Mouse (Mus musculus): ENCODE results near the gene Pdzrn3. TPM values are rescaled to one million over a fixed set of nuclear protein-coding genes. Genes with fewer than 3 reads are reported as not detected.

Gene Pdzrn3
- polyA plus RNA-seq, 1 experiment from 2014 or later = 0.54 TPM

DNA sequence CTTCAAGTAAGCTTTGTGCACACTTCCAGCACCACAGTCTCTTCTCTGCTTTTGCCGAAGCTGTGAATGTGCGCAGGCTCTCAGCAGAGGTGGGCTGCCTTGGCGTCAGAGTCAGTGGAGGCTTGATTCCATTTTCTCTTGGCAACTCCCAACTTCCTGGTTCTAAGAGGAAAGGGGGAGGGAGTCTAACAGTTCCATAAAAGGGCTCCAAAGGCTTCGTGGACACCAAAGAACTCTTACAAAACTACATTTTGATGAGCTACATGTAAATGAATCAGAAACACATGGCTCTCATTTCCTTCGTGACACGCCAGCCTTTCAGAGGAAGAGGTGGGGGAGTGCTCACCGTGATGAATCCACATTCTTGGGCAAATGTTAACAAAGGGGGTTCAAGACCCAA, 70.9 kb downstream of the Pdzrn3 start:
- H3K4me1 ChIP-seq (ENCODE audit: control insufficient read depth, low read depth, low read length) = no peaks in the 10 kb centered on the region; the same call in 1 of the 2 replicates
- no peak overlapping the region for H3K27ac ChIP-seq (ENCODE audit: low read length)
- WGBS (ENCODE audit: insufficient replicate concordance) = 63% methylated on average over 7 of the region's 7 CpGs

DNA sequence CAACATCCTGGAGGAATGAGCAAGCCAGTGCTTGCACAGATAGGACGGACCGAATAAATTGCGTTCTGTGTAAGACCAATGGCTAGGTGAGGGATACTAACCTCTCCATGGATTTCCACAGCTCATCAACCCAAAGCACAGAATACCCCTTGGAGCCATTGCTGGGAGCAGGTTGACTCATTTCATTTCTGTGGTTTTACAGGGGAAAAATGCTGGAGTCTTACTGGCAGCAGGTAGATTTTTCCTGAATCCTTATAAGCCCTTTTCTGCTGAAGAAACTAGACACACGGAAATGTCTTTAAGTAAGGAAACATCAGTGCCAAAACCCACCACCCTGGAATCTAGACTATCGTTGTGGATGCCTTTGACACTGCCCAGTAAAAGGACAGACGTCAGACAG, 72.2 kb downstream of the Pdzrn3 start:
- Histone ChIP-seq H3K4me3 (ENCODE audit: low read depth, low read length) (no peak overlapping the region), H3K9me3 (replicated peaks; ENCODE audit: control insufficient read depth, low read length) (no peaks in the 10 kb centered on the region), H3K36me3 (ENCODE audit: control insufficient read depth, insufficient read depth) (no peaks in the 10 kb centered on the region), H3K27me3 (ENCODE audit: control insufficient read depth, insufficient read depth, low read depth, low read length) (no peaks in the 10 kb centered on the region), H3K4me2 (ENCODE audit: low read depth, low read length) (no peak overlapping the region), H3K9ac (ENCODE audit: low read depth, low read length) (no peak overlapping the region), H3K27ac (ENCODE audit: low read length) (no peak overlapping the region), H3K4me1 (ENCODE audit: control insufficient read depth, low read depth, low read length) (no peaks in the 10 kb centered on the region; the same call in 1 of the 2 replicates)
- ATAC-seq (ENCODE audit: low read depth) = no peak
- WGBS (ENCODE audit: insufficient replicate concordance) = 72% methylated on average over 6 of the region's 6 CpGs

More for the DNA sequence above, 70.9 kb downstream of the Pdzrn3 start:
- Histone ChIP-seq H3K4me2 (ENCODE audit: low read depth, low read length) (no peak overlapping the region), H3K9me3 (replicated peaks; ENCODE audit: control insufficient read depth, low read length) (no peaks in the 10 kb centered on the region), H3K4me3 (ENCODE audit: low read depth, low read length) (no peak overlapping the region), H3K36me3 (ENCODE audit: control insufficient read depth, insufficient read depth) (no peaks in the 10 kb centered on the region), H3K9ac (ENCODE audit: low read depth, low read length) (no peak overlapping the region), H3K27me3 (ENCODE audit: control insufficient read depth, insufficient read depth, low read depth, low read length) (no peaks in the 10 kb centered on the region)
- no peak for ATAC-seq (ENCODE audit: low read depth)

DNA sequence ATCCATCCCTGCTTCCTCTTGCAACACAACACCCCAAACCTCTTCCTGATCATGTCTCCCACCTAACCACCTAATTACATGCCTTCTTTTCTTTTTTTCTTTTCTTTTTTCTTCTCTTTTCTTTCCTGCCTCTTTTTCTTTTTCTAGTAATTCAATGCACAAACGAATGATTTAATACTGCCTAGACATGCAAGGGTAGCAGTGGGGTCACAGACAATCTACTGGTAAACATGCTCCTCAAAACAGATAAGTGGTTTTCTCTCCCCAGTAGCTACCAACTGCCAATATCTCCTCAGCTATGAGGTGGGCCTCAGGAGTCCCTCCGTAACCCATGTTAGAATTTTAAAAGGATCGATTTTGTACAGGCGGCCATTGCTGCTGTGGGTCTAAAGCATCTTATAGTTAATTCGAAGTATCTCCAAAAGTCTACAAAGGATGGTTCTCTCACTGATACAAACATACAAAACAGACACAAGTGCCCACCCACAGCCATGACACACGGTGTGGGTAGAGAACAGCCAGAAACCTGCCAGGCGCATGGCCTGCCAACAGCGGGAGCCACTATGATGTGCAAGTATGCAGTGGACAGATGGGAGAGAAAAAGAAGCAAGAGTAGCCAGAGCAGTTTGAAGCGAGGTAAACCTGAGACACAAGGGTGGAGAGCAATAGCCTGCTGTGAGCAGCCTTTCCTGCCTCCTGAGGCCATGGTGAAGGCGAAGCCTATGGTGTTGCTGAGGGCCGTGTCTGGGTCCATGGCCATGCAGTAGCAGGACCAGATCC, 73.5 kb downstream of the Pdzrn3 start:
- H3K9ac ChIP-seq (ENCODE audit: low read depth, low read length) = no peak overlapping the region
- no peak for ATAC-seq (ENCODE audit: low read depth)

DNA sequence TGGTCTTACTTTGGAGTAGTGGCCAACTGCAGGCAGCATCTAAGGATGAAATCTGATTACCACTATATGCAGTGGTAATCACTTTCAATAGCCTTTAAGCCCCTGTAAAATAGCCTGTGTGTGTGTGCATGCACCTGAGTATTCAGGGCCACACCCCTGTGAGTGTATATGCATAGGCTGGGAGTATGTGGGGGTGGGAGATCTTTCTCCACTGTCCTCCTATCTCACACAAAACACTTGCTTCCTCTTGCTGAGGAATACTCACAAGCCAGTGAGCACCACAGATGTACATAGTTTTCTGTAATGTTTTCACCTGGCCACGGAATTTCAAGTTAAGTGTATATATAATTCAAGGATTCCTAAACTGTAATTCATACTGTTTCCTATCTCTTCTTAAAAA, 74.2 kb downstream of the Pdzrn3 start:
- no peak overlapping the region for H3K4me2 ChIP-seq (ENCODE audit: low read depth, low read length)
- H3K9ac ChIP-seq (ENCODE audit: low read depth, low read length) = no peak overlapping the region
- H3K27ac ChIP-seq (ENCODE audit: low read length) = no peak overlapping the region
- no peaks in the 10 kb centered on the region; the same call in 1 of the 2 replicates for H3K4me1 ChIP-seq (ENCODE audit: control insufficient read depth, low read depth, low read length)
- ATAC-seq (ENCODE audit: low read depth) = no peak
- H3K27me3 ChIP-seq (ENCODE audit: control insufficient read depth, insufficient read depth, low read depth, low read length) = no peaks in the 10 kb centered on the region
- 22% methylated on average over 1 of the region's 1 CpGs for WGBS (ENCODE audit: insufficient replicate concordance)
- no peaks in the 10 kb centered on the region for H3K36me3 ChIP-seq (ENCODE audit: control insufficient read depth, insufficient read depth)
- H3K4me3 ChIP-seq (ENCODE audit: low read depth, low read length) = no peak overlapping the region
- no peaks in the 10 kb centered on the region for H3K9me3 ChIP-seq (replicated peaks; ENCODE audit: control insufficient read depth, low read length)

More for the DNA sequence above, 73.5 kb downstream of the Pdzrn3 start:
- Histone ChIP-seq H3K4me1 (ENCODE audit: control insufficient read depth, low read depth, low read length) (no peaks in the 10 kb centered on the region; the same call in 1 of the 2 replicates), H3K27ac (ENCODE audit: low read length) (no peak overlapping the region), H3K9me3 (replicated peaks; ENCODE audit: control insufficient read depth, low read length) (no peaks in the 10 kb centered on the region), H3K27me3 (ENCODE audit: control insufficient read depth, insufficient read depth, low read depth, low read length) (no peaks in the 10 kb centered on the region), H3K4me3 (ENCODE audit: low read depth, low read length) (no peak overlapping the region), H3K4me2 (ENCODE audit: low read depth, low read length) (no peak overlapping the region), H3K36me3 (ENCODE audit: control insufficient read depth, insufficient read depth) (no peaks in the 10 kb centered on the region)
- 59% methylated on average over 11 of the region's 11 CpGs for WGBS (ENCODE audit: insufficient replicate concordance)

DNA sequence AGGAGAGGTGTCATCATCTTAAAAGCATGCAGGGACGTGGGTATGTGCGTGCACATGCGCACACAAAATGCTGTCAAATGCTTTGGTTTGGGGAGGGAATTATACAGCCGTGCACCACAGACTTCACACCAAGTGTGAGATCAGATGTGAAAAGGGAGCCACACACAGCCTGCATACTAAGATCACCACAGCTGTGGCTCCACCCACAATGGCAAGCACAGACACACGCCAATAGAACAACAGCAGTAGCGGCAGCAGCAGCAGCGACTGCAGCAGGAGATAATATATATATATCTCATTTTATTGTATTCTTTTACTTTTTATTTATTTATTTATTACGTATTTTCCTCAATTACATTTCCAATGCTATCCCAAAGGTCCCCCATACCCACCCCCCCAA, 76.5 kb downstream of the Pdzrn3 start:
- H3K36me3 ChIP-seq (ENCODE audit: control insufficient read depth, insufficient read depth) = no peaks in the 10 kb centered on the region
- no peak overlapping the region for H3K9ac ChIP-seq (ENCODE audit: low read depth, low read length)
- 72% methylated on average over 8 of the region's 8 CpGs for WGBS (ENCODE audit: insufficient replicate concordance)
- ATAC-seq (ENCODE audit: low read depth) = no peak
- H3K4me2 ChIP-seq (ENCODE audit: low read depth, low read length) = no peak overlapping the region
- H3K4me1 ChIP-seq (ENCODE audit: control insufficient read depth, low read depth, low read length) = no peaks in the 10 kb centered on the region; the same call in 1 of the 2 replicates
- no peaks in the 10 kb centered on the region for H3K27me3 ChIP-seq (ENCODE audit: control insufficient read depth, insufficient read depth, low read depth, low read length)
- no peak overlapping the region for H3K27ac ChIP-seq (ENCODE audit: low read length)
- H3K4me3 ChIP-seq (ENCODE audit: low read depth, low read length) = no peak overlapping the region
- H3K9me3 ChIP-seq (replicated peaks; ENCODE audit: control insufficient read depth, low read length) = no peaks in the 10 kb centered on the region

DNA sequence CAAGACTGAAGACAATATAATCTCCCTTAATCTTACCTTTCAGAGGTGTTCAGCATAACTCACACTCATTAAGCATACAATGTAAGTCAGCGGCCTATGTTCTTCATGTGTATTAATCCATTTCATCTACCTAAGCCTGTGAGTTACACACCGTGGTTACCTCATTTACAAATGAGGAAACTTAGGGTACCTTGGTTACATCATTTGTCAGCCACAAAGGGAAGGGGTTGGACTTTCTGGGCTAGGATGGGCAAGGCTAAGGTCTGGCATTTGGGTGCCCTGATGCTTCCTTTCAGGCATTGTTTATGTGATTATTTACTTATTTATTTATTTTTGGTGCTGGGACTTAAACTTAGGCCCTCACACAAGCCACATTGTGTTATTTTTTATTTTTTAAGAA, 78.3 kb downstream of the Pdzrn3 start:
- Histone ChIP-seq H3K27ac (ENCODE audit: low read length) (no peak overlapping the region), H3K36me3 (ENCODE audit: control insufficient read depth, insufficient read depth) (no peaks in the 10 kb centered on the region), H3K4me2 (ENCODE audit: low read depth, low read length) (no peak overlapping the region), H3K27me3 (ENCODE audit: control insufficient read depth, insufficient read depth, low read depth, low read length) (no peaks in the 10 kb centered on the region), H3K9ac (ENCODE audit: low read depth, low read length) (no peak overlapping the region), H3K4me3 (ENCODE audit: low read depth, low read length) (no peak overlapping the region), H3K9me3 (replicated peaks; ENCODE audit: control insufficient read depth, low read length) (no peaks in the 10 kb centered on the region), H3K4me1 (ENCODE audit: control insufficient read depth, low read depth, low read length) (no peaks in the 10 kb centered on the region; the same call in 1 of the 2 replicates)
- peak; percentile 35; the same call in 1 of the 2 replicates for ATAC-seq (ENCODE audit: low read depth)
- 70% methylated on average over 2 of the region's 2 CpGs for WGBS (ENCODE audit: insufficient replicate concordance)

DNA sequence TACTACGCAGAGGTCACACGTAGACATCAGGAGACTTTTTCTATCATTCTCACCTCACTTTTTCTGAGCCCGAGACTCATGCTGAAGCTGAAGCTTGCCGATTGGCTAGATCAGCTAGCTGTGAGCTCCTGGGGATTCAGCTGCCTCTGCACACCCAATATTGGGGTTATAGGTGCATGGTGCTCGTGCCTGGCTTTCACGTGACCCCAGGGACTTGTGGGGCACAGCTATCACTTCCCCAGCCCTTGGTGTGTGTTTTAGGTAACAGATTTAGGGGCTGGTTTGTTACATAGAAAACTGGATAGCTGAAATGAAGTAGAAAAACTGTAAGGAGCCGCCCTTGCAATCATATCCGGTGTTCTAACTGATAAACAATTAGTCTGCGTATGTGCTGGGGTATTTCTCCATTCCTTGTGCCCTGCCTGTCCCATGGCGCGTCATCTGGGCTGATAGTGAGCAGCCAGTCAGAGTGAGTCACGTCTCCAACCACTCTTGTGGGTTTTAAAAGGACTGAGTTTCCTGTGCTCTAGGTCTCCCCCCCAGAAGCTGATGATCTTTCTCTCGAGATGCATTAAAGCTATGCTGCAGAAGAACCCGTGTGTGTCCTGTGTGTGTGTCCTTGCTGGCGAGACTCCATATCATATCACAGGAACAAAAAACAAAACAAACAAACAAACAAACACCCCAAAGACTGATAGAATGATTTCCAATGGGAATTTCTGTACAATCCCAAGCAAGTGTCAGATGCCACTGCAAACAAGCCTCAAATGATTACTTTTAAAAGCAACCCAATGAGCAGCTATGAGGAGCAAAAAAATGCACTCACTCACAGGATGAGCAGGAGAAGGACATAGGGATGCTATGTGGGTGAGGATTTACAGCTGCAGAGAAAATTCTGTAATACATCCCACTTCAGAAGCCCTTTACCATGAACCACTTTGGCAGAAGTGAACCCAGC, 79.9 kb downstream of the Pdzrn3 start:
- no peak for ATAC-seq (ENCODE audit: low read depth)
- no peak overlapping the region for H3K4me2 ChIP-seq (ENCODE audit: low read depth, low read length)
- no peaks in the 10 kb centered on the region for H3K36me3 ChIP-seq (ENCODE audit: control insufficient read depth, insufficient read depth)
- no peak overlapping the region for H3K9ac ChIP-seq (ENCODE audit: low read depth, low read length)
- WGBS (ENCODE audit: insufficient replicate concordance) = 72% methylated on average over 15 of the region's 15 CpGs
- H3K4me1 ChIP-seq (ENCODE audit: control insufficient read depth, low read depth, low read length) = no peaks in the 10 kb centered on the region
- no peaks in the 10 kb centered on the region for H3K9me3 ChIP-seq (replicated peaks; ENCODE audit: control insufficient read depth, low read length)
- H3K27ac ChIP-seq (ENCODE audit: low read length) = no peak overlapping the region
- H3K27me3 ChIP-seq (ENCODE audit: control insufficient read depth, insufficient read depth, low read depth, low read length) = no peaks in the 10 kb centered on the region
- H3K4me3 ChIP-seq (ENCODE audit: low read depth, low read length) = no peak overlapping the region

DNA sequence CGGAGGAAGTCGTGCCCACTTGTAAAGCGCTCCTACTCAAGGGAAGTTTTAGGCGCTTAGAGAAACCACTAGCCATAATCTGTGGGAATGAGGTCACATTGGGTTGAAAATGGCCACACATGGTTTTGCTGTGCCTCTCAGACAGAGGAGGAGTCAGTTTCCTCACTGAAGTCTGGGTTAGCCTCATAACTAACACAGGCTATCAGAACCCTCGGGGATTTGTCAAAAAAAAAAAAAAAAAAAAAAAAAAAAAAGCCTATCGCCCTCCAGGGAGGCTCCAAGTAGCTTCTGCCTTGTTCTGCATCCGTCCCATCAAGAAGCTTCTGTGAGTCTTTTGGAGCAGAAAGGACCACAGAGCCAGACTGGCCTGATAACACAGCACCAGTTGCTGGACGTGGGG, 80.7 kb downstream of the Pdzrn3 start:
- Histone ChIP-seq H3K27me3 (ENCODE audit: control insufficient read depth, insufficient read depth, low read depth, low read length) (no peaks in the 10 kb centered on the region), H3K4me2 (ENCODE audit: low read depth, low read length) (no peak overlapping the region), H3K36me3 (ENCODE audit: control insufficient read depth, insufficient read depth) (no peaks in the 10 kb centered on the region), H3K27ac (ENCODE audit: low read length) (no peak overlapping the region), H3K4me3 (ENCODE audit: low read depth, low read length) (no peak overlapping the region), H3K9me3 (replicated peaks; ENCODE audit: control insufficient read depth, low read length) (no peaks in the 10 kb centered on the region), H3K9ac (ENCODE audit: low read depth, low read length) (no peak overlapping the region), H3K4me1 (ENCODE audit: control insufficient read depth, low read depth, low read length) (no peaks in the 10 kb centered on the region)
- ATAC-seq (ENCODE audit: low read depth) = no peak
- WGBS (ENCODE audit: insufficient replicate concordance) = 76% methylated on average over 8 of the region's 8 CpGs

DNA sequence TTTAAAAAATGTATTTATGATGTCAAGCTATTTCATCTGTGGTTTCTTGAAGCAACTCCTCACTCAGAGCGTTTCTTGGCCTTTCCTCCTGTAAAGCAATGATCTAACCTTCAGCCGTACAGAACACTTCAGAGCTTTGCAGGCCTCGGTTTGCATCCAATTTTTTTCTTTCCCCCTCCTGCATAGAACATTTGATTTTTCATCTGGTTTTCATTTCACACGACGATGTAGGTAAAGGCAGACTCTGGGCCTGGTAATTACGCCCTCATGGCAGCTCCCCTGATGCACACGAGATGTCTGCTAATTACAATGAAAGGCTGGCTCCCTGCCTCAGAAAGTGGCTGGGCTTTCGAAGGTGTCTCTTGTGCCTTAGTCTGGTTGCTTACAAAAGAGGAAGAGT, 81.4 kb downstream of the Pdzrn3 start:
- H3K9ac ChIP-seq (ENCODE audit: low read depth, low read length) = no peak overlapping the region
- no peak for ATAC-seq (ENCODE audit: low read depth)
- no peaks in the 10 kb centered on the region for H3K9me3 ChIP-seq (replicated peaks; ENCODE audit: control insufficient read depth, low read length)
- H3K4me3 ChIP-seq (ENCODE audit: low read depth, low read length) = no peak overlapping the region
- H3K27me3 ChIP-seq (ENCODE audit: control insufficient read depth, insufficient read depth, low read depth, low read length) = no peaks in the 10 kb centered on the region
- H3K27ac ChIP-seq (ENCODE audit: low read length) = no peak overlapping the region
- H3K4me1 ChIP-seq (ENCODE audit: control insufficient read depth, low read depth, low read length) = no peaks in the 10 kb centered on the region
- 75% methylated on average over 8 of the region's 8 CpGs for WGBS (ENCODE audit: insufficient replicate concordance)
- no peaks in the 10 kb centered on the region for H3K36me3 ChIP-seq (ENCODE audit: control insufficient read depth, insufficient read depth)
- H3K4me2 ChIP-seq (ENCODE audit: low read depth, low read length) = no peak overlapping the region

All from liver, embryonic 16.5 days (tissue).